Mouse (Mus musculus) gastrocnemius, postnatal 25 days (tissue): ENCODE results near the gene Wdr34. TPM values are rescaled to one million over a fixed set of nuclear protein-coding genes. Genes with fewer than 3 reads are reported as not detected.
"Not testable (repeated sequence)": the region's sequence is repeated elsewhere in the genome, so short reads cannot be mapped to it uniquely, and the experiment has no call there.

Source experiments
- DNase-seq: peaks from one replicate; pipeline ENCODE4 v3.0.0; 2022
- total RNA-seq, 2 experiments: library from RNA; stranded (reverse); gene quantifications; 1 replicate in 1 of 2; 2 replicates in 1 of 2; pipeline ENCODE4 v1.2.3; 2021

The Wdr34 gene
- total RNA-seq, 2 experiments from 2014 or later = 3.3 to 3.4 TPM

DNA sequence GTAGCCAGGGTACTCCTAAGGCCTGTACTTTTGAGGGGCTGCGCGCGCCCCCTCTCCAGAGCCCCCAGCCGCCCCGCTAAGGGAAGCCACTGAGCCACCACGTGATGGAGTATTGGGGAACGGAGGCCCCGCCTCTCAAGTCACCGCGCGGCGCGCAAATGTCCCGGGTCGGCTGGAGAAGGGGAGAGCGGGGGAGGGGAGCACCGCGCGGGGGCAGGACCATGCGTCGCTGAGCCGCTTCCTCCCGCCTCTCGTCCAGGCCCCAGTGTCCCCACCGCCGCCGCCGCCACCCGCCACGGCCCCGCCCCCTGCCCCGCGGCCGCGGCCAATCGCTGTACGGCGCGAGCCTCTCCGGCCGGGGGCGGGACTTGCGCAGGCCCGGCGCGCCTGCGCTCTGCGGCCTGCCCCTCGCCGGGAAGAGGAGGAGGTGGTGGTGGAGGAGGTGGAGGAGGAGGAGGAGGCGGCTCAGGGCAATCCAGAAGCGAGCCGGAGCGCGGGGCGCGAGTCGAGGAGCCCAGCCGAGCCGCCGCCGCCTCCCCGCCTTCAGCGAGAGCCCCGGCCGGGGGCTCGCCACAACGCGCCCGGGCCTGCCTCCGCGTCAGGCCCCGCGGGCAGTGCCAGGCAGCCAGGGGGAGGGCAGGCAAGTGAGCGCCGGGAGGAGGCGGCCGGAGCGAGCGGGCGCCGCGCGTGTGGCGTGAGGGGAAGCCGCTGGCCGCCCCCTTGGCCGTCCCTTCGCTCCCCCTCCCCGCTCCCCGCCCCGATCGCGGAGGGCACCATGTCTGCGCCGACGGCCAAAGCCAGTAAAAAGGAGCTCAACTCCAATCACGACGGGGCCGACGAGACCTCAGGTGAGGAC lies 17.6 kb upstream of the Wdr34 start:
- peak; percentile 98 for DNase-seq

DNA sequence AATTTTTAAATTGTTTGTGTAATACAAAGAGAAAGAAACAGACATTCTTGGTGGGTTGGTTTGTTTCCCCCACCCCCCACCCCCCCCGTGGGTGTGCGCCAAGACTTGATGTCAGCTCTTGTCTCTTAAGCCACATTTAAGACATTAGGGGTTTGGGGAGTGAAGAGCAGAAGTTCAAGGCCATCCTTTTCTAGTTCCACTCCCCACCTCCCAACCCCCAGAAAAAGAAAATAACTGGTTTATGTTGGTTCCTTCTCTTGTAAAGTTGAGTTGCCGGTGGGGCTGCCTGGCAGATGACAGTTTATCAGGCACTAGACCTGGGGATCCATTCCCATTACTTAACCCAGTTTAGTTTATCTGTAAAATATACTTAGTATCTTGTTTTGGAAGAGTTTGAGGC lies 15.6 kb upstream of the Wdr34 start:
- no peak for DNase-seq

DNA sequence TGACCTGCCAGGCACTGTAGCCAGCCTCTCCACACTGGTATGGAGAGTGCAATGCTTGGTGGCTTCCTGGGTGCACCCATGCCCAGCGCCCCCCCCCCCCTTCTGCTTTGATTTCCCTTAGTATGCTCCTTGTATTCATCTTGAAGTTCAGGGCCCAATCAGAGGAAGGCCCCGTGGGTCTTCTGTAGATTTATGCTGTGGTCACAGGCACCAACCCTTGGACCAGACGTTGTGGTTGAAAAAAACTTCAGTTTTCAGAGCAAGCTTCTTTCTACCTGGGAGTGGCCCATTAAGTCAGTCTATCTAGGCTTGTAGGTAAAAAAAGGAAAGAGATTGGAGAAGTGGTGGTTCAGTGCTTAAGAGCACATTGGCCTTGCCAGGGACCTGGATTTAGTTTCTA lies 15.1 kb upstream of the Wdr34 start:
- no peak for DNase-seq

DNA sequence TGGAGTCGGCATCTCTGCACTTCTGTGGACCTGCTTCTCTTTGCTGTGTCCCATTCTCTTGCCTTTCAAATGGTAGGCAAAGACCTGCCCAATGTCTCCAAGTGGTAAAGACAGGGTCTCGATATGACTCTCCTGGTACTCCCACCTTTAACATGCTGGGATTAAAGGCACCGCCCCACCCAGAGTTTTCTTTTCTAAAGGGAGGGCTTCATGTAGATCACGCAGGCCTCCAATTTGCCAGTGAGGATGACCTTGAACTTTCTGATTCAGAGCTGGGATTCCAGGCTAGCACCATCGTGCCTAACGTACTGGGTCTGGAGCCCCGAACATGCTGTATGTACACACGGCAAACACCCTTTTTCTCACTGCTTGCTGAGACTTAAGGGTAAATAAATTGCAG lies 14.6 kb upstream of the Wdr34 start:
- DNase-seq = no peak

GRCm38 (mm10) chr2:30062249-30063093 lies 13.8 kb upstream of the Wdr34 start:
- peak; percentile 57 for DNase-seq

DNA sequence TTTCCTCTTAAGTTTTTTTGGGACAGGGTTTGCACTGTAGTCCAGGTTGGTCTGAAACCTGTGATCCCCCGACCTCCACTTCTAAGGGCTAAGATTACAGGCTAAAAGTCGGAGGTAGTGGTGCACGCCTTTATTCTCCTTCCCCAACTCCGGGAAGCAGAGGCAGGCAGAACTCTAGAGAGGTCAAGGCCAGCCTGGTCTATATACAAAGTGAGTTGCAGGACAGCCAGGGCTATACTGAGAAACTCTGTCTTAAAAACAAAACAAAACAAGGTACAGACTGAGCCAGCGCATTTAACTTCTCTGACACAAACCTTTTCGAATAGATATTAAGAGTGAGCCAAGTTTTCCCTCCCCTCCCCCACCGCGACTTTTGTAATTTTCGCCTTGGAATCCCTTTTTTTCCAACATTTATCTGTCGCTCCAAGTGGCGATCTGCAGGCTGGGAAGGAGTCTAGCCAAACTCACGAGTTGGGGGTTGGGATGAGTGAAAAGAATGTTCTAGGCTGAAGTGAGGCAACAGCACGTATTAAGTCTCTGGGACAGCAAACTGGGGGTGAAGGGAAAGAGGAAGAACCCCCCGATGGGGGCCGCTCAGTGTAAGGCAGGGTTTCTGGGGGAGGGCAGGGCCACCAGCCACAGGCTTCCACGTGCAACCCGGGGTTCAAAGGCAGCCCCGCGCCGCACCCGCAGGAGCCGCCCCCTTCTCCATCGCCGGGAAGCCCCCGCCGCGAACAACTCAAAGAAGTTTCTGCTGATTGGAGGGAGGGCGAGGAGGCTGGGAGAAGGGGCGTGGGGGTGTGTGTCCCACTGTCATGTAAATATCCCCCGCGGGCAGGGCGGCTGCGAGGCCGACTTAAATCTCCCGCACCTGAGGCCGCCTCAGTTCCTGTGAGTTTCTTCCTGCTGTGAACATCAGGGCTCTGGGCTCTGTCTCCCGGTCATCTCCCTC lies 12.8 kb upstream of the Wdr34 start:
- peak; percentile 22 for DNase-seq

- DNase-seq = no peak
Measured at GRCm38 (mm10) chr2:30058418-30058817, 9.7 kb upstream of the Wdr34 start.

- no peak for DNase-seq
Measured at GRCm38 (mm10) chr2:30057223-30057904, 8.7 kb upstream of the Wdr34 start, which contains the start of gene Set. Set (plus strand) TSS chr2:30057378.

DNA sequence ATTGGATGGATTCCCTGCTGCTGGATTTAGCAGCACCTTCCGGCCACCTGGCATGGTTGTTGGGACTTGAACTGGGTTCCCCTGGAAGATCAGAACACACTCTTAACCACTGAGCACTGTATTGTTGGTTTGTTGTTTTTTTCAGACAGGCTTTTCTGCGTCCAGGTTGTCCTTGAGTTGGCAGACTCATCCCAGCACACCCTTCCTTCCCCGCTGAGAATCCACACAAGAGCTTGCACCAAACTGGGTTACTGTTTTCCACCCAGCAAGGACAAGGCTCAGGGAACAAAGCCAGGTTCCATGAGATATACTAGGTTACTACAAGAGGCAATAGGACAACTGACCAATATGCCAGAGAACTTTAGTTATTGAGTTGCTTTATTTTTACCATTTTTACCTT lies 8.1 kb upstream of the Wdr34 start:
- no peak for DNase-seq

GRCm38 (mm10) chr2:30055310-30055709 lies 6.6 kb upstream of the Wdr34 start:
- not testable (repeated sequence) for DNase-seq

GRCm38 (mm10) chr2:30051992-30052761 lies 3.5 kb upstream of the Wdr34 start:
- no peak for DNase-seq

DNA sequence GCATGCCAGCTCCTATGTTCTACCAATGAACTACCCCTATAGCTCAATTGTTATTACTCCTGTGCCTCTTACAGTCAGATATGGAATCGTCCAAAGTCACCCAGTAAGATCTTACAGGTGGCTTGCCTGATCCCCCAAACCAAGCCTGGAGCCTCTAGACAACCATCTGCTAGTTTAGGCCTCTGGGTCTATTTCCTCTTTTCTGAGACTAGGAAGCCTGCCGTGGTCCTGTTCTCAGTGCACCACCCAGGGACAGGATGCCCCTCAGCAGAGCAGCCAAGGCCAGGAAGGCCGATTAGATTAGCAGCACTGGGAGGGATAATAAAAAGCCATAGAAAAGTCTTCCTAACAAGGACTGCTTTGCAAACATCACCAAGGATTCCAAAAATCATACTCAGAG lies 1.1 kb upstream of the Wdr34 start:
- DNase-seq = no peak

GRCm38 (mm10) chr2:30048101-30048501 lies 580 bp downstream of the Wdr34 start:
- DNase-seq = no peak

DNA sequence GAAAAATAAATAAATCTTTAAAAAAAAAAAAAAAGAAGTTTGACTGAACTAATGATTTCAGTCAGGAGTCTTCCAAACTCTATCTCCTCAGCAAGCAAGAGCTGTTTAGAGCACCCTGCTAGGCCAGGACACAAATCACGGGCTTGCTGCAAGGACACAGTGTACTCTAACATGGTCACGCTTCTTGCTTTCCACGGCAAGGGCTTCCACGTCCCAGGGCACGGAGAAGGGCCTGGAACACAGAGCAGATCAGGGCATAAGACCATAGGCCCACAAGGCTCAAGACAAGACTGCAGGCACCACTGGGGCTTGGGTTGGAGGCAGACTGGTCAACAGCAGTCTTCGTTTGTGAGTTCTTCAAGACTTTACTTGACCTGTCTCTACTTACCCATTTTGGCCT lies 1.6 kb downstream of the Wdr34 start:
- no peak for DNase-seq

- DNase-seq = no peak
Measured at GRCm38 (mm10) chr2:30044550-30044949, 4.1 kb downstream of the Wdr34 start.

- DNase-seq = no peak
Measured at GRCm38 (mm10) chr2:30042445-30042844, 6.2 kb downstream of the Wdr34 start.

DNA sequence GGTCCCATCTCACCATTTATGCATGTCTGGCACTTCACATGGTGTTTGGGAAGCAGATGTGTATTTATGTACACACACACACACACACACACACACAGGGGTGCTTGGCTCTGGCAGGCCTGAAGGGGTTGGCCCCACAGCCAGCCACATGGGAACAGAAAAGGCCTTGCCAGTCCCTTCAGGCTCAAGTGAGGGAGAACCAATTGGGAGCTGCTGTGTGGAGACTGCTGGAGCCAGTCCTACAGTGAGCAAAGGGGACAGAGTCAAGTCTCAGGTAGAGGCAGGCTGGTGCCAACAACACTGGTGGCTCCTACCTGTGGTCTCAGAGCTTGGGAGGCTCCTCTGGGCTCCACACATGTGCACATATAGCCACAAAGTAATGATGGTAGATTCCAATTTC lies 9.0 kb downstream of the Wdr34 start:
- no peak for DNase-seq

DNA sequence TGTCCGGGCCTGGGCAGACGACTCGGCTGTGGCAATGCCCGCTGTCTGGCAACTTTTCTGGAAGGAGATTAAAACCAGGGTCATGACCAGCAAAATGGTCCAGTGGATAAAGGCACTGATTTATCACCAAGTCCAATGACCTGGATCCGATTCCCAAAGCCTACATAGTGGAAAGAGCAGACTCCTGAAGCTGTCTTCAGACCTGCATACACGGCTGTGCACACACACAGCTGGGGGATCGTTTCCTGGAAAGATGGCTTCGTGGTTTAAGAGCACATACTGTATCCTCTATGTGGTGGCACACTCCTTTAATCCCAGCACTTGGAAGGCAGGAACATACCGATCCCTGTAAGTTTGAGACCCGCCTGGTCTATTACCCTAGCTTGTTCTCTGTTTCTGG lies 10.3 kb downstream of the Wdr34 start:
- DNase-seq = no peak

DNA sequence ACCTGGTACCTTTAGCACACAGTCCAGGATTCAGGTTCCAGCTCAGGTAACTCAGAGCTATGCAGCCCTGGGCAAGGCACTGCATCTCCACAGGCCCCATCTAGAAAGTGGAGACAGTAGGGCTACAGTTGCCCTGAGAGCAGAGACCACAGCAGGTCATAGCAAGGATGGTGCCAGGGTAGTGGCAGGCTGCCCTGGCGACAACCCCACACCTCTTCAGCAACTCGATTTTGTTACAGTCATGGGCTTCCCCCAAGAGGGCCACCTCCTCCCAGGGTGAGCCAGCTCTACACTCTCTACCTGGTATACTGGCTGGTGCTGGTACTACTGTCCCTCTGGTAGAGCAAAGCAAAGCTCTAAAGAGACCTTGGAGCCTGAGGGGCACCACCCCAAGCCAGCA lies 10.9 kb downstream of the Wdr34 start:
- DNase-seq = peak; percentile 30

- DNase-seq = no peak
Measured at GRCm38 (mm10) chr2:30032957-30033356, 15.7 kb downstream of the Wdr34 start.
